Mouse (Mus musculus) retina, embryonic 14.5 days (tissue): ENCODE results near the gene Tbc1d22a.

Source experiments
- DNase-seq: peaks from one replicate; pipeline ENCODE4 v3.0.0-alpha.2; 2015; ENCODE audit warnings: low spot score

Gene Tbc1d22a

GRCm38 (mm10) chr15:86388597-86388996 is 174.3 kb downstream of the Tbc1d22a start:
- no peak for DNase-seq

GRCm38 (mm10) chr15:86404866-86405265 is 190.6 kb downstream of the Tbc1d22a start:
- no peak for DNase-seq

- peak; percentile 67 for DNase-seq
These were observed 191.3 kb downstream of the Tbc1d22a start for GRCm38 (mm10) chr15:86405527-86405926.

GRCm38 (mm10) chr15:86409352-86409751 is 195.1 kb downstream of the Tbc1d22a start:
- no peak for DNase-seq

GRCm38 (mm10) chr15:86411532-86412080 is 197.3 kb downstream of the Tbc1d22a start:
- no peak for DNase-seq

GRCm38 (mm10) chr15:86415951-86416350 is 201.7 kb downstream of the Tbc1d22a start:
- peak; percentile 64 for DNase-seq

GRCm38 (mm10) chr15:86418436-86418835 is 204.2 kb downstream of the Tbc1d22a start:
- DNase-seq: no peak

- DNase-seq: peak; percentile 59
These were observed 205.4 kb downstream of the Tbc1d22a start for GRCm38 (mm10) chr15:86419620-86420019.

- DNase-seq: no peak
These were observed 208.6 kb downstream of the Tbc1d22a start for GRCm38 (mm10) chr15:86422858-86423257.

- DNase-seq: no peak
These were observed 209.6 kb downstream of the Tbc1d22a start for GRCm38 (mm10) chr15:86423884-86424283.

- no peak for DNase-seq
These were observed 210.7 kb downstream of the Tbc1d22a start for GRCm38 (mm10) chr15:86424971-86425370.

GRCm38 (mm10) chr15:86426364-86427000 is 212.2 kb downstream of the Tbc1d22a start:
- peak; percentile 68 for DNase-seq

- no peak for DNase-seq
These were observed 213.2 kb downstream of the Tbc1d22a start for GRCm38 (mm10) chr15:86427439-86427838.

- no peak for DNase-seq
These were observed 214.2 kb downstream of the Tbc1d22a start for GRCm38 (mm10) chr15:86428496-86428895.

- no peak for DNase-seq
These were observed 215.6 kb downstream of the Tbc1d22a start for GRCm38 (mm10) chr15:86429766-86430335.

- DNase-seq: no peak
These were observed 217.4 kb downstream of the Tbc1d22a start for GRCm38 (mm10) chr15:86431539-86432080.

- no peak for DNase-seq
These were observed 218.5 kb downstream of the Tbc1d22a start for GRCm38 (mm10) chr15:86432791-86433190.

- DNase-seq: no peak
These were observed 219.1 kb downstream of the Tbc1d22a start for GRCm38 (mm10) chr15:86433378-86433777.

- DNase-seq: no peak
These were observed 220.0 kb downstream of the Tbc1d22a start for GRCm38 (mm10) chr15:86434241-86434640.

- DNase-seq: no peak
These were observed 223.1 kb downstream of the Tbc1d22a start for GRCm38 (mm10) chr15:86437346-86437745.

- no peak for DNase-seq
These were observed 224.9 kb downstream of the Tbc1d22a start for GRCm38 (mm10) chr15:86439015-86439796.

- DNase-seq: no peak
These were observed 230.0 kb downstream of the Tbc1d22a start for GRCm38 (mm10) chr15:86444271-86444670.
